Mouse (Mus musculus) forebrain, embryonic 14.5 days (tissue): ENCODE measurements around the gene Gpr132. TPM values are rescaled to one million over a fixed set of nuclear protein-coding genes. Genes with fewer than 3 reads are reported as not detected.
A peak's percentile ranks its signal among the peaks of the same experiment; 100 is the strongest.
"Not testable (repeated sequence)": the region's sequence is repeated elsewhere in the genome, so short reads cannot be mapped to it uniquely, and the experiment has no call there.

Experiments
- ATAC-seq: fragments of 200-750 bp; cut with Nextera tagmentation; 2 replicates; pipeline ENCODE4 v1.8.0; 2017; ENCODE audit warnings: mild to moderate bottlenecking, moderate library complexity
- DNase-seq: peaks from one replicate; pipeline ENCODE4 v3.0.0-alpha.2; 2015; ENCODE audit warnings: low spot score
- H3K27ac ChIP-seq: fragments of 300-500 bp; sonication (generic); 2 replicates; pipeline ENCODE4 v1.5.1; 2014; ENCODE audit warnings: low read depth, mild to moderate bottlenecking, control low read depth, low read length, moderate library complexity
- H3K27me3 ChIP-seq: fragments of 300-500 bp; sonication (generic); replicated peaks from 2 replicates; pipeline ENCODE4 v1.6.1; 2014; ENCODE audit warnings: low read length, control low read depth, mixed read lengths; ENCODE audit not compliant: control insufficient read depth, insufficient read depth
- H3K36me3 ChIP-seq: fragments of 300-500 bp; sonication (generic); 2 replicates; pipeline ENCODE4 v1.6.1; 2014; ENCODE audit warnings: low read length, control low read depth; ENCODE audit not compliant: control insufficient read depth, insufficient read depth
- H3K4me1 ChIP-seq: fragments of 300-500 bp; sonication (generic); 2 replicates; pipeline ENCODE4 v1.6.1; 2014; ENCODE audit warnings: antibody characterized with exemption, low read length, control low read depth; ENCODE audit not compliant: control insufficient read depth, insufficient read depth
- H3K4me2 ChIP-seq: fragments of 300-500 bp; sonication (generic); 2 replicates; pipeline ENCODE4 v1.6.1; 2014; ENCODE audit warnings: mild to moderate bottlenecking, control low read depth, low read length
- H3K4me3 ChIP-seq: fragments of 300-500 bp; sonication (generic); 2 replicates; pipeline ENCODE4 v1.5.1; 2014; ENCODE audit warnings: low read depth, low read length, control low read depth
- H3K9ac ChIP-seq: fragments of 300-500 bp; sonication (generic); 2 replicates; pipeline ENCODE4 v1.6.1; 2014; ENCODE audit warnings: mild to moderate bottlenecking, low read length, control low read depth, moderate library complexity
- H3K9me3 ChIP-seq: fragments of 300-500 bp; sonication (generic); replicated peaks from 2 replicates; pipeline ENCODE4 v1.6.1; 2016; ENCODE audit warnings: low read length, control low read depth, mixed read lengths; ENCODE audit not compliant: control insufficient read depth
- WGBS: fragments of 180-500 bp; shearing (Covaris S2); extraction: QIAGEN DNeasy Blood & Tissue Kit; methylation state at CpG from one replicate; pipeline ENCODE4 v1.1.7; 2014; 5-methylcytosine and 5-hydroxymethylcytosine counted together
- polyA plus RNA-seq: library from polyadenylated mRNA; unstranded; fragments of >200 nt; fragmentation: Nextera tagmentation; extraction: Ambion mirVana; gene quantifications from 2 replicates; pipeline ENCODE4 v1.2.1, GENCODE M21; 2014

The Gpr132 gene
- polyA plus RNA-seq, 1 experiment from 2014 or later = not detected

DNA sequence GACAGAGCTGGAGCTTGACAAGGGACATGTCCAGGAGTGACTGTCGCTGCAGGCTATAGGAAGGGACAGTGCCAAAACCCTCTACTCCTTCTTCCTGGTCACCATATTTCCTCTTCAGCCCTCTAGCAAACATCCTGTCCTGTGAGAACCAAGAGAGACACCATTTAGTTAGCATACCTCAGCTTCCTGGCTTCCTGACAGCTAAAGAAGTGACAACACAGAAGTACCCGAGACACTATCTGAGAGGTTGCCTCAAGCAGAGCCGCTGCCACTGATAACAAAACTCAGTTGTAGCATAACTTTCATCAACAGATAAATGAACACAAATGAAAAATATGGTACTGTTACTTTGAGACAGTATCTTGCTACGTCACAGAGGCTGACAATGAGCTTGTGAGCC lies 46.1 kb downstream of the Gpr132 start:
- Histone ChIP-seq H3K9me3 (no peaks in the 10 kb centered on the region), H3K4me3 (no peak overlapping the region), H3K4me1 (peaks cover 13% of the 10 kb centered on the region), H3K27ac (no peak overlapping the region), H3K4me2 (no peak overlapping the region), H3K27me3 (no peaks in the 10 kb centered on the region), H3K36me3 (peaks cover 81% of the 10 kb centered on the region), H3K9ac (no peak overlapping the region)
- 87% methylated on average over 4 of the region's 4 CpGs for WGBS
- no peak for DNase-seq
- no peak for ATAC-seq

DNA sequence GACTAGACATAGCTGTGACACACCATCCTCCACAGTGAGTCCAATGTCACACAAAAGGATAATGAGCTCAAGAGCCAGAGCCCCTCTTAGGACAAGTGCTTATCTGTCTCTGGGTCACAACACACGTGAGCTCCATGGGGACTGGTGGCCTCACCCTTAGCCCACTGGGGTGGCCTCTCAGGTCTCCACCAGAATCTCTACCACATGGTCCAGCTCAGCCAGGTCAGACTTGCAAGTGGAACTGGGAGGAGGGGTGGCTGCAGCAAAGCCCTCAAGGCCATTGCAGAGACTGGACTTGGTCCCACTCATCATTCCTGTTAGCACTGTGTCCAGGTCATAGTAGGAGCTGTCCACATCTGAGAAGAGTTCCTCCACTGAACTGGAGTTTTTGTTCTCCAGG lies 46.8 kb downstream of the Gpr132 start:
- no peaks in the 10 kb centered on the region for H3K9me3 ChIP-seq
- no peak overlapping the region for H3K9ac ChIP-seq
- ATAC-seq = no peak
- no peaks in the 10 kb centered on the region for H3K27me3 ChIP-seq
- DNase-seq = no peak
- H3K4me3 ChIP-seq = no peak overlapping the region
- H3K4me2 ChIP-seq = no peak overlapping the region
- WGBS = 70% methylated on average over 1 of the region's 1 CpGs
- peaks cover 79% of the 10 kb centered on the region for H3K36me3 ChIP-seq
- peaks cover 6% of the 10 kb centered on the region; the same call in 1 of the 2 replicates for H3K4me1 ChIP-seq
- no peak overlapping the region for H3K27ac ChIP-seq

DNA sequence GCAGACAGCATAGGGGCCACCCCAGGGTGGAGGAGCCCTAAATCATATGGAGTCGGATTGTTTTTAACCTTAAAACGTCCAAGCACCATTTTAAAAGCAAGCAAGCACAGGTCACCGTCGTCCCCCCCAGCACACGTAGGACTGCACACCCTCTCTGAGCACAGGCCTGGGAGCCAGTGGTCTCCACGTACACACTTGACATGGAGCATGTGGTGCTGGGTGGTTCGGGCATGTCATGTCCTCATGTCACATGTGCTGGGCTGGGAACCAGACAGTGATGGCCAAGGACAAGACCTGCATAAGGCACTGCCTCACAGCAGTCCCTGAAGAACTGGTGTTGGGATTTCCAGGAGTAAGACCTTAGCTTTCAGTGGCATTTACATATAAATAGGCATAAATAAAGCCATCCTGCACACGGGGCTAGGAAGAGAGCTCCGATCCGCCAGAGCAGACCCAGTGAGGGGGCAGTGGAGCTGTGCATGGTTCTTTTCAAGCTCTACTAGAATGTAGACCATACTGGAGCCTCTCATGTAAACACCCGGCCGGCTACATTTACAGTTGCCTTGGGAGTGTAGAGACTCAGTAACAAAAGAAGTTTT lies 47.5 kb downstream of the Gpr132 start:
- peaks cover 79% of the 10 kb centered on the region for H3K36me3 ChIP-seq
- 71% methylated on average over 12 of the region's 12 CpGs for WGBS
- ATAC-seq = no peak

GRCm38 (mm10) chr12:112819057-112819662 lies 48.9 kb downstream of the Gpr132 start:
- H3K4me2 ChIP-seq = no peak overlapping the region
- H3K27ac ChIP-seq = no peak overlapping the region
- H3K9me3 ChIP-seq = no peaks in the 10 kb centered on the region
- no peak for ATAC-seq
- H3K4me1 ChIP-seq = peaks cover 4% of the 10 kb centered on the region; the same call in 1 of the 2 replicates
- H3K9ac ChIP-seq = no peak overlapping the region
- no peak overlapping the region for H3K4me3 ChIP-seq
- no peaks in the 10 kb centered on the region for H3K27me3 ChIP-seq
- DNase-seq = no peak
- WGBS = 89% methylated on average over 8 of the region's 8 CpGs
- H3K36me3 ChIP-seq = peaks cover 76% of the 10 kb centered on the region

More for the DNA sequence above, 47.5 kb downstream of the Gpr132 start:
- no peaks in the 10 kb centered on the region for H3K9me3 ChIP-seq
- no peak overlapping the region for H3K4me2 ChIP-seq
- no peak overlapping the region for H3K9ac ChIP-seq
- peaks cover 4% of the 10 kb centered on the region; the same call in 1 of the 2 replicates for H3K4me1 ChIP-seq
- H3K27ac ChIP-seq = no peak overlapping the region
- H3K27me3 ChIP-seq = no peaks in the 10 kb centered on the region
- no peak for DNase-seq
- H3K4me3 ChIP-seq = no peak overlapping the region

DNA sequence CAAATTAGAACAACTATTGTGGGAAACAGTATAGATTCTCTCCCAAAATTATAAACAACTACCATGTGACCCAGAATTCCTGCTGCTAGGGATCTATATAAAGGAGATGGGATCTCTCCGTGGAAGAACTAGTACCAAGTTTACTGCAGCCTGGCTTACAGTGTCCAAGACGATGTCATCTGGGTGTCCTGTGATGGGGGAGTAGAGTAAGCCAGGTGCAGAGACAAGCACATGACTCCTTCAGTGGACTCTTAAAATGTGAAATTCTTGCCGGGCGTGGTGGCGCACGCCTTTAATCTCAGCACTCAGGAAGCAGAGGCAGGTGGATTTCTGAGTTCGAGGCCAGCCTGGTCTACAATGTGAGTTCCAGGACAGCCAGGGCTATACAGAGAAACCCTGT lies 51.2 kb downstream of the Gpr132 start:
- H3K36me3 ChIP-seq = peaks cover 74% of the 10 kb centered on the region
- WGBS = 83% methylated on average over 7 of the region's 7 CpGs

DNA sequence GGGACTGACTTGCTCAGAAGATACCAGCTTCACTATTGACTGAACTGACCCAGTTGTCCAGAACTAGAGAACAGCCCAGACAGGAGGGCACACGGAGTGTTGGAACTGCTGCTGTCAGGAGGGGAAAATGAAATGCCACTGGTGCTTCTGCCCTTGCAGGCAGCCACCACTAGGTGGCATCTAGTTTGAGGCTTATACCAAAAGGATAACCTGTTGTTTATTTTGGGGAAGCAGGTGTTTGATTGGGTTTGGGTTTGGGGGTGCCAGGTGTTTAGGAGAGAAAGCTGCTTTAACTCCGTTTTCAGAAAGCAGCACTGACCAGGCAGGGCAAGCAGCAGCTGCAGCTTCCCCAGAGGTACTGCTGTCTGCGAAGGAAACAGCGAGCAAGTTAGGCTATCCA lies 51.7 kb downstream of the Gpr132 start:
- Histone ChIP-seq H3K9ac (no peak overlapping the region), H3K4me2 (no peak overlapping the region), H3K27me3 (no peaks in the 10 kb centered on the region), H3K9me3 (no peaks in the 10 kb centered on the region), H3K4me3 (no peak overlapping the region), H3K27ac (no peak overlapping the region), H3K4me1 (no peaks in the 10 kb centered on the region), H3K36me3 (peaks cover 68% of the 10 kb centered on the region)
- ATAC-seq (no peak), DNase-seq (peak; percentile 62)
- WGBS = 57% methylated on average over 4 of the region's 4 CpGs

More for the DNA sequence above, 51.2 kb downstream of the Gpr132 start:
- ATAC-seq, H3K9ac ChIP-seq, H3K27me3 ChIP-seq, DNase-seq, H3K4me1 ChIP-seq, H3K27ac ChIP-seq, H3K4me2 ChIP-seq, H3K9me3 ChIP-seq, H3K4me3 ChIP-seq: not testable (repeated sequence)

- no peak overlapping the region for H3K9ac ChIP-seq
- no peak overlapping the region for H3K4me2 ChIP-seq
- H3K36me3 ChIP-seq = peaks cover 55% of the 10 kb centered on the region
These were observed 53.2 kb downstream of the Gpr132 start for GRCm38 (mm10) chr12:112814682-112815470.

DNA sequence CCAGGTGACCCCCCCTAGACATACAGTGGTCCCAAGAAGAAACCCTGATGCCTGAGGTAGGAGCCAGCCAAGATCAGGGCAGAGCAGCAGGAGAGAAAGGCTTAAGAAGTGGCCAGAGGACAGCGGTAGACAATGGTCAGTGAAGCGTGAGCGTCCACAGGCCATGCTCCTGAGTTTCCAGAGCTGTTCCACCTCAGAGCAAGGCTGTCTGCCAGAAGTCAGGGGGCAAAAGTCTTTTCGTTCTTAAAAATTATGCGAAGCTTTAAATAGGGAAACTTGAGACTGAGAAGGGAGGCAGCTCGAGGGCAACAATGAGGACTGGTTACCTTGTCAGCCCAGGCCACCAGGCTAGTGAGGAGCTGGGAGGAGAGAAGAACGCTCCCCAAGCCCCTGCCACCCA lies 54.7 kb downstream of the Gpr132 start:
- 88% methylated on average over 7 of the region's 7 CpGs for WGBS
- DNase-seq = no peak
- no peak overlapping the region for H3K4me2 ChIP-seq
- no peak for ATAC-seq
- peaks cover 40% of the 10 kb centered on the region for H3K36me3 ChIP-seq
- no peaks in the 10 kb centered on the region for H3K27me3 ChIP-seq
- no peak overlapping the region for H3K27ac ChIP-seq
- H3K4me1 ChIP-seq = peaks cover 9% of the 10 kb centered on the region
- H3K9me3 ChIP-seq = no peaks in the 10 kb centered on the region
- no peak overlapping the region for H3K9ac ChIP-seq
- H3K4me3 ChIP-seq = no peak overlapping the region

More at GRCm38 (mm10) chr12:112814682-112815470, 53.2 kb downstream of the Gpr132 start:
- Histone ChIP-seq H3K27ac (no peak overlapping the region), H3K9me3 (no peaks in the 10 kb centered on the region), H3K4me3 (no peak overlapping the region), H3K4me1 (no peaks in the 10 kb centered on the region), H3K27me3 (no peaks in the 10 kb centered on the region)
- DNase-seq = no peak
- WGBS = 75% methylated on average over 14 of the region's 14 CpGs
- no peak for ATAC-seq
